Mouse (Mus musculus) spleen, adult 2 months (tissue): Measurements from ENCODE around the gene Fancc.

Experiments
- CTCF ChIP-seq: fragments of 200-500 bp; IDR thresholded peaks from 2 replicates; pipeline ENCODE4 v1.5.1; 2011; ENCODE audit warnings: mild to moderate bottlenecking, inconsistent platforms; ENCODE audit not compliant: insufficient read depth, insufficient read length, insufficient replicate concordance; ENCODE audit errors: extremely low read depth
- POLR2A ChIP-seq: fragments of 200-500 bp; IDR thresholded peaks from 2 replicates; pipeline ENCODE4 v1.6.1; 2011; ENCODE audit warnings: low read depth, low read length, inconsistent platforms

DNA sequence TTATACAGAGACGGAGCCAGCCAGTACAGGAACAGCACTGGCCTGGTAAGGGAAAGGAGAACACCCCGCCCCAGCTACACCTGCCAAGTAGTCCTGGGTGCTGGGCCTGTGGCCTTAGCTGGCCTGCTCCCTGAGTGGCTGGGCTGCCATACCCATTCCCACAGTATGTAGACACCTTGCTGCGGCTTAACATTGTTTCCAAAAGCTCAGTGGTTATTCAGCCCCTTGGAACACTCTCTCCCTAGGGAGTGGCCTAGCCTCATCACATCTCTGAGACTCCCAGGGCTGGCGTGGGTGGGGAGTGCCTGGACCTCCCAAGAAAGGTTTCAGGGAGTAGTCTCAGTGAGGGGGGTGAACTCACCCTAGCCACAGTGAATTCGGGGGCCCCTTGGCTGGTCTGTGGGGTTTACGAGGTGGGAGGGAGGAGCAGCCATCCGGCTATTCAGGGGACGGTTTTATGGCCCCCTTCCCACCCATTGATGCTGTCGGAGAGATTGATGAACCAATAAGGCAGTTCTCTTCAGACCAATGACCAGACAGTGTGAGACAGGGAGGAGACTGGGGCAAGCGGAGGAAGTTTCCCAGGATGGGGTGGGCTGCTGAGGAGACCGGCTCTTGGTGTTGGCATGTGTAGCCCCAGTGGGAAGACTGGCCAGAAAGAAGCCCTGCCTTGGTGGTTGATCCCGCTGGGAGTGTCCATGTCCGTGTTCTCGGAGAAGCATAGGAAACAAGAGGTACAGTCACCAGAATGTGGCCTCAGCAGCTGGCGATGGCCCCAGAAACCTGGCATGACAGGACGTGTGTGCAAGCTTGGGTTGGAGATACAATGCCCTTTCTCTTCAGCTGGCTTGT lies 191.7 kb downstream of the Fancc start:
- TF ChIP-seq POLR2A = no peak
- no peak for TF ChIP-seq CTCF
